Mouse (Mus musculus): ENCODE results near the gene Hgd. TPM values are rescaled to one million over a fixed set of nuclear protein-coding genes. Genes with fewer than 3 reads are reported as not detected.

Gene Hgd
- total RNA-seq (2021), result not detected

GRCm38 (mm10) chr16:37579994-37580393 is at the start of gene Hgd:
TSS of gene Hgd (plus strand) at chr16:37580153.
- DNase-seq (ENCODE audit: low spot score in 2 of 2), result no peak

GRCm38 (mm10) chr16:37530170-37530569 is 49.8 kb upstream of the Hgd start:
- intact Hi-C loops (cut with DNase I), result no loop called here
- no peak for DNase-seq (ENCODE audit: low spot score in 2 of 2)

More at GRCm38 (mm10) chr16:37579994-37580393, at the start of gene Hgd:
- intact Hi-C loops (cut with DNase I), result no loop called here

GRCm38 (mm10) chr16:37532046-37532445 is 47.9 kb upstream of the Hgd start:
- DNase-seq (ENCODE audit: low spot score in 2 of 2), result no peak
- intact Hi-C loops (cut with DNase I), result no loop called here

- intact Hi-C loops (cut with DNase I), result no loop called here
- DNase-seq (ENCODE audit: low spot score in 2 of 2), result no peak
These were observed 46.4 kb upstream of the Hgd start for GRCm38 (mm10) chr16:37533369-37534068.

- intact Hi-C loops (cut with DNase I), result loop anchor here (5.0 kb wide), 1 partner anchor 98 kb away; no protein-coding TSS in a partner anchor
These were observed 40.7 kb upstream of the Hgd start for GRCm38 (mm10) chr16:37539240-37539610.

GRCm38 (mm10) chr16:37539611-37540580 is 40.1 kb upstream of the Hgd start, which contains the start of the genes Gtf2e1 and Rabl3:
TSS of gene Gtf2e1 (minus strand) at chr16:37539789.
TSS of gene Rabl3 (plus strand) at chr16:37539885.
- DNase-seq (ENCODE audit: low spot score in 2 of 2), result peak; percentile 97 to 99
- intact Hi-C loops (cut with DNase I), result loop anchor here (5.0 kb wide), 1 partner anchor 97 kb away; no protein-coding TSS in a partner anchor

More at GRCm38 (mm10) chr16:37539240-37539610, 40.7 kb upstream of the Hgd start:
- DNase-seq (ENCODE audit: low spot score in 2 of 2), result no peak

- no peak for DNase-seq (ENCODE audit: low spot score in 2 of 2)
- intact Hi-C loops (cut with DNase I), result no loop called here
These were observed 39.2 kb upstream of the Hgd start for GRCm38 (mm10) chr16:37540776-37541175.

GRCm38 (mm10) chr16:37546312-37546711 is 33.6 kb upstream of the Hgd start:
- DNase-seq (ENCODE audit: low spot score in 2 of 2), result no peak
- intact Hi-C loops (cut with DNase I), result no loop called here

- intact Hi-C loops (cut with DNase I), result no loop called here
- DNase-seq (ENCODE audit: low spot score in 2 of 2), result no peak
These were observed 29.7 kb upstream of the Hgd start for GRCm38 (mm10) chr16:37550266-37550665.

- intact Hi-C loops (cut with DNase I), result no loop called here
- DNase-seq (ENCODE audit: low spot score in 2 of 2), result no peak
These were observed 29.0 kb upstream of the Hgd start for GRCm38 (mm10) chr16:37550981-37551380.

GRCm38 (mm10) chr16:37552824-37553223 is 27.1 kb upstream of the Hgd start:
- intact Hi-C loops (cut with DNase I), result no loop called here

GRCm38 (mm10) chr16:37562414-37562813 is 17.5 kb upstream of the Hgd start:
- intact Hi-C loops (cut with DNase I), result no loop called here
- no peak for DNase-seq (ENCODE audit: low spot score in 2 of 2)

More at GRCm38 (mm10) chr16:37552824-37553223, 27.1 kb upstream of the Hgd start:
- DNase-seq (ENCODE audit: low spot score in 2 of 2), result no peak

- peak; percentile 26 to 34 for DNase-seq (ENCODE audit: low spot score in 2 of 2)
- intact Hi-C loops (cut with DNase I), result no loop called here
These were observed 17.0 kb upstream of the Hgd start for GRCm38 (mm10) chr16:37562961-37563360.

GRCm38 (mm10) chr16:37565117-37565516 is 14.8 kb upstream of the Hgd start:
- no peak for DNase-seq (ENCODE audit: low spot score in 2 of 2)
- intact Hi-C loops (cut with DNase I), result no loop called here

- no peak for DNase-seq (ENCODE audit: low spot score in 2 of 2)
- intact Hi-C loops (cut with DNase I), result no loop called here
These were observed 13.8 kb upstream of the Hgd start for GRCm38 (mm10) chr16:37566107-37566506.

GRCm38 (mm10) chr16:37567113-37568050 is 12.6 kb upstream of the Hgd start:
- intact Hi-C loops (cut with DNase I), result no loop called here

GRCm38 (mm10) chr16:37571554-37571953 is 8.4 kb upstream of the Hgd start:
- intact Hi-C loops (cut with DNase I), result no loop called here
- DNase-seq (ENCODE audit: low spot score in 2 of 2), result no peak

More at GRCm38 (mm10) chr16:37567113-37568050, 12.6 kb upstream of the Hgd start:
- no peak for DNase-seq (ENCODE audit: low spot score in 2 of 2)

- no peak for DNase-seq (ENCODE audit: low spot score in 2 of 2)
- intact Hi-C loops (cut with DNase I), result no loop called here
These were observed 7.7 kb upstream of the Hgd start for GRCm38 (mm10) chr16:37572117-37572754.

GRCm38 (mm10) chr16:37573061-37573460 is 6.9 kb upstream of the Hgd start:
- intact Hi-C loops (cut with DNase I), result no loop called here
- DNase-seq (ENCODE audit: low spot score in 2 of 2), result no peak

All from left cerebral cortex, postnatal 36 days (tissue).